Mouse (Mus musculus) forebrain, embryonic 16.5 days (tissue): ENCODE results near the gene Sult4a1. TPM values are rescaled to one million over a fixed set of nuclear protein-coding genes. Genes with fewer than 3 reads are reported as not detected.
"Not testable (repeated sequence)": the region's sequence is repeated elsewhere in the genome, so short reads cannot be mapped to it uniquely, and the experiment has no call there.

Experiments
- ATAC-seq: fragments of 200-750 bp; cut with Nextera tagmentation; 2 replicates; pipeline ENCODE4 v1.8.0; 2017; ENCODE audit warnings: mild to moderate bottlenecking, moderate library complexity
- H3K27ac ChIP-seq: fragments of 300-500 bp; sonication (generic); 2 replicates; pipeline ENCODE4 v1.5.1; 2014; ENCODE audit warnings: low read length, control low read depth
- H3K27me3 ChIP-seq: fragments of 300-500 bp; sonication (generic); replicated peaks from 2 replicates; pipeline ENCODE4 v1.6.1; 2014; ENCODE audit warnings: low read length; ENCODE audit not compliant: control insufficient read depth, insufficient read depth
- H3K36me3 ChIP-seq: fragments of 300-500 bp; sonication (generic); 2 replicates; pipeline ENCODE4 v1.6.1; 2014; ENCODE audit not compliant: control insufficient read depth, insufficient read depth
- H3K4me1 ChIP-seq: fragments of 300-500 bp; sonication (generic); replicated peaks from 2 replicates; pipeline ENCODE4 v1.6.1; 2014; ENCODE audit warnings: low read length; ENCODE audit not compliant: control insufficient read depth, insufficient read depth
- H3K4me2 ChIP-seq: fragments of 300-500 bp; sonication (generic); 2 replicates; pipeline ENCODE4 v1.6.1; 2014; ENCODE audit warnings: mild to moderate bottlenecking, low read length, control low read depth
- H3K4me3 ChIP-seq: fragments of 300-500 bp; sonication (generic); replicated peaks from 2 replicates; pipeline ENCODE4 v1.5.1; 2014; ENCODE audit warnings: mild to moderate bottlenecking, low read length, control low read depth
- H3K9ac ChIP-seq: fragments of 300-500 bp; sonication (generic); replicated peaks from 2 replicates; pipeline ENCODE4 v1.6.1; 2014; ENCODE audit warnings: low read depth, low read length, control low read depth
- H3K9me3 ChIP-seq: fragments of 300-500 bp; sonication (generic); 2 replicates; pipeline ENCODE4 v1.6.1; 2016; ENCODE audit warnings: low read length; ENCODE audit not compliant: control insufficient read depth
- WGBS: fragments of 180-500 bp; shearing (Covaris S2); extraction: QIAGEN DNeasy Blood & Tissue Kit; methylation state at CpG from one replicate; pipeline ENCODE4 v1.1.7; 2014; 5-methylcytosine and 5-hydroxymethylcytosine counted together
- polyA plus RNA-seq: library from polyadenylated mRNA; unstranded; fragments of >200 nt; fragmentation: Nextera tagmentation; extraction: Ambion mirVana; gene quantifications from 2 replicates; pipeline ENCODE4 v1.2.1, GENCODE M21; 2015

Gene Sult4a1
- polyA plus RNA-seq, 1 experiment from 2014 or later: 92.7 TPM

DNA sequence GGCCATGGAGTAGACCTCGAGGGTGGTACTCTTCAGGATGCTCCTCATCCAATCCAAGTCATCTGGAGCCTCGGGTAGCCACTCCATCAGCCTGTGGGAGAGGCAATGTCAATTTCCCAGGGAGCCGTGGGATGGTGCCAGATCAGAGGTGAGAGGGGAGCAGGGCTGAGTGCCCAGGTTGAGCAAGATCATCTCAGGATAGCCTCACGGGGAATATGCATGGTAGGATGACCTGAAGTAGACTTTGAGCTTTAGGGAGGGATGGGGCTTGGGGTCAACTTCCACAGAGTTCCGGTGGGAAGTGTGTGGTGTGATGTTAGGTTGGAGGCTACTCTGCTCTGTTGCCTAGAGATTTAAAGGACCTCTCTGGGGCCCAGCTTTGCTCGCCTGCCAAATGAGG lies 8.3 kb upstream of the Sult4a1 start:
- Histone ChIP-seq H3K4me2 (no peak overlapping the region), H3K27me3 (0 out of 2 replicates have a peak, but pooled peaks cover 2% of the 10 kb centered on the region), H3K9ac (no peak overlapping the region), H3K27ac (no peak overlapping the region), H3K9me3 (0 out of 2 replicates have a peak, but pooled peaks cover 2% of the 10 kb centered on the region), H3K4me1 (no peaks in the 10 kb centered on the region), H3K36me3 (no peaks in the 10 kb centered on the region), H3K4me3 (no peak overlapping the region)
- WGBS: 73% methylated on average over 6 of the region's 6 CpGs
- no peak for ATAC-seq

DNA sequence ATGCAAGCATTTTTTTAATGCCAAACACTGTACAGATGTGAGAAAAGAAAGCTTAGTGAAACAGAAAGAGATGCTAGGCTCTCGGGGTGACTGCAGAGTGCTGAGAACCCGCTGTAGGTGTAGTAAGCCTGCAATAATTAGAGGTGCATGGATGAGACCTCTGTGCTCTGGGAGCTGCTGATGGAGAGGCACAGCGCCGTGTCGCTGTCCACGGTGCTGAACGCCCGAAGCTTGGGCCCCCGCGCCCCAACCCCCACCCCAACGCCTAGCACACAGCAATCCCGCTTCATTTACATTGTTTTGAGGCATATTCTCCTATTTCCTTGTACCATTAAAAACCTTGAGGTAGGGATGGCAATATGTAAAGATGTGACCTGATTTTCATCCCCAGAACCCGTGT lies 3.3 kb upstream of the Sult4a1 start:
- H3K4me3 ChIP-seq: no peak overlapping the region
- H3K4me1 ChIP-seq: peaks cover 17% of the 10 kb centered on the region
- 6% methylated on average over 13 of the region's 13 CpGs for WGBS
- 0 out of 2 replicates have a peak, but pooled peaks cover 2% of the 10 kb centered on the region for H3K27me3 ChIP-seq
- H3K9me3 ChIP-seq: no peaks in the 10 kb centered on the region
- no peak overlapping the region for H3K4me2 ChIP-seq
- ATAC-seq: no peak
- no peak overlapping the region for H3K9ac ChIP-seq
- no peaks in the 10 kb centered on the region for H3K36me3 ChIP-seq
- no peak overlapping the region for H3K27ac ChIP-seq

DNA sequence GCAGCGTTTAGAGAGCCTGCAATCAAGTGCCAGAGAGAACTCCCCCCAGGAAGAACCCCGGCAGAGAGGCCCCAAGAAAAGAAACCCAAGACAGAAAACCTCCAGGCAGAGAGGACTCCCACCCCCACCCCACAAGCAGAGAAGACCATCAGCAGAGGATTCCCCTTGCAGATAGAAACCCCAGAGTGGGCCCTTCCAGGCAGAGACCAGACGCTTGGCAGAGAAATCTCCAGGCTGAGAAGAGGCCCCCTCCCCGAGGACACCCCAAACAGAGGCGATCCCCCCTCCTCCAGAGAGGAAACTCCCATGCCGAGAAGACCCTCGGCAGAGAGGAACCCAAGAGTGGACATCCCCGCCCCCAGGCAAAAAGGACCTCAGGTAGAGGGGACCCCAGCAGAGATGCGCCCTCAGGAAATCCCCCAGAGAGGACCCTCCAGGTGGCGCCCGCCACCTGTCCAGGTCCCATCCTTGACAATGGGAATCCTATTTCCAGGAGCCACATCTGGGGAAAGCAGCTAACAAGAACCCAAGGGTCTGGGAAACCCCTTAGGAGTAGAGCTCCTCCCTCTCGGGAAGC lies 458 bp upstream of the Sult4a1 start:
- H3K9ac ChIP-seq: peak overlapping the region; percentile 74
- peak overlapping the region; percentile 60 for H3K27ac ChIP-seq
- H3K36me3 ChIP-seq: no peaks in the 10 kb centered on the region
- ATAC-seq: peak; percentile 32
- H3K9me3 ChIP-seq: no peaks in the 10 kb centered on the region
- H3K27me3 ChIP-seq: no peaks in the 10 kb centered on the region
- 8% methylated on average over 12 of the region's 12 CpGs for WGBS
- peak overlapping the region; percentile 59 for H3K4me3 ChIP-seq
- H3K4me2 ChIP-seq: peak overlapping the region; percentile 76
- peaks cover 18% of the 10 kb centered on the region for H3K4me1 ChIP-seq

DNA sequence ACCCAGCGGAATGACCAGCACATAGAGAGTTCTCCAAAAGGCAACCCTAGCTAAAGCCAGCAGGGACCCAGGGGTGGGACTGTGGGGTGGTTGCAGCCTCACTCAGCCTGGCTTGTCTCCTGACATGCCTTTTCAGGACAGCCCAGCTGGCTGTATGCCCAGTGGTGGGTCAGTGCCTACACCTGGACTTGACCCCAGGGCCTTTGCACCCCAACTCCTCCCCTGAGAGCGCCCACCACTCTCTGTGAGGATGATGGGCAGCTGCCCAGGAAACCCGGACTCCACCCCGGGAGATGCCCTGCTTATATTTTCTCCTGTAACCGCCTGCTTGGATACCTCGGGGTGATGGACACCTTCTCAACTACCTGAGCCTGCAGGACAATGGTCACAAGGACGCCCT lies 928 bp downstream of the Sult4a1 start:
- Histone ChIP-seq H3K4me3 (peak overlapping the region; percentile 59), H3K9ac (peak overlapping the region; percentile 74), H3K36me3 (no peaks in the 10 kb centered on the region), H3K27me3 (no peaks in the 10 kb centered on the region), H3K4me2 (peak overlapping the region; percentile 76), H3K9me3 (no peaks in the 10 kb centered on the region), H3K27ac (no peak overlapping the region), H3K4me1 (peaks cover 18% of the 10 kb centered on the region)
- no peak for ATAC-seq
- 81% methylated on average over 7 of the region's 7 CpGs for WGBS

DNA sequence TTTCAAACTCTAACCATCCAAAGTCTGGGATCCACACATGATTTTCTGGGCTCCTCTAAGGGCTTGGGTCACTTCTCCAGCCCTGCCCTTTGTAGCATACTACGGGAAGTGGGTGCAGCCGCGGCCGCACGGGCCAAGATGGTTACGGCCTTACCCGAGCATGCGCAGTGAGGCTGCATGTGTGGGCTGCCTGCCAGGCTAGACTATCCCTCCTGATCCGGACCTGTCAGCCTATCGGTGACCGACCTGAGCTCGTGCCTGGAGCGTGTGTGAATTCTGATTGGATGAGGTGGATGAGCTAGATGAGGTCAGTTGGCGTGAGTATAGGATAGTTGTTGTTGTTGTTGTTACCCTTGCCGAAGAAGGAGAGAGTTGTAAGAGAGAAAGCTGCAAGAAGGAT lies 8.0 kb downstream of the Sult4a1 start:
- not testable (repeated sequence) for H3K27ac ChIP-seq, H3K4me3 ChIP-seq, H3K27me3 ChIP-seq, ATAC-seq, H3K9ac ChIP-seq, H3K36me3 ChIP-seq, H3K4me2 ChIP-seq, H3K9me3 ChIP-seq
- H3K4me1 ChIP-seq: peaks cover 15% of the 10 kb centered on the region
- 87% methylated on average over 15 of the region's 15 CpGs for WGBS

DNA sequence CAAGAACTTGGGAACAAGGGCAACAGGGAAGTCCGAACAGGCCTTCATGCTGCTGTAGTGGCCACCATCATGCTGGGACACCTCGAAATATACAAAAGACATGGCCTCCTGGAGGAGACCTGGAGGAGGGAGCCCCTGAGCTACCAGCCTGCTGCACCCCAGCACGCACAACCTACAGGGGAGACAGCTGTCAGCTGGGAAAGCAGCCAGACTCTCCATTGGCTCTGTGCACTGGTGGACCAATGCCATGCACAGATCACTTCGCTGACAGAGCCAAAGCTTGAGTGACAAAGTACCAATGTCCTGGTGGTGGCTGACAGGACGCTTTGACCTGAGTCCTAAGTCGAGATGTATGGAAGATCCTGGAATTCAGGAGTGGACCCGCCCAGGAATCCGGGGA lies 9.5 kb downstream of the Sult4a1 start:
- 63% methylated on average over 8 of the region's 8 CpGs for WGBS
- peak; percentile 75 for ATAC-seq
- H3K27ac ChIP-seq: peak overlapping the region; percentile 10; the same call in 1 of the 2 replicates

DNA sequence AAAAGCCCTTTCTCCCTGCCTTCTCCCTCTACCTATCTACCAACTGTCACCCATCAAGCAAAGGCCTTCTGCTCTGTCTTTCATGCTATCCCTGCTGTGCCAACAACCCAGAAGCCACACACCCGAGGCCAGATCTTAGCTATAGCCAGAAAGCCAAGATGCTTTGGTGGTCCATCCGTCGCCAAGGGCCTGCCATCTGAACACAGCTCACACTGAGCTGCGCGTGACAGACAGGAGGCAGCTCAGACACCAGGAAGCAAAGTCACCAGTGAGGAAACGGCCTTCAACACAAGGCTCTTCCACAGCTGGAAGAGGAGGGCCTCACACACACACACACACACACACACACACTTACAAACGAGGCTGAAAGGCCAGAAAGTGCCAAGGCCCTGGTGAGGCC lies 10.6 kb downstream of the Sult4a1 start:
- H3K4me2 ChIP-seq: no peak overlapping the region
- ATAC-seq: peak; percentile 64; the same call in 1 of the 2 replicates
- H3K9ac ChIP-seq: no peak overlapping the region
- H3K4me1 ChIP-seq: peaks cover 15% of the 10 kb centered on the region
- H3K4me3 ChIP-seq: no peak overlapping the region
- H3K27ac ChIP-seq: peak overlapping the region; percentile 19; the same call in 1 of the 2 replicates
- 47% methylated on average over 7 of the region's 7 CpGs for WGBS
- no peaks in the 10 kb centered on the region for H3K9me3 ChIP-seq
- H3K27me3 ChIP-seq: no peaks in the 10 kb centered on the region
- H3K36me3 ChIP-seq: no peaks in the 10 kb centered on the region; the same call in 1 of the 2 replicates

More for the DNA sequence above, 9.5 kb downstream of the Sult4a1 start:
- Histone ChIP-seq H3K4me1 (peaks cover 15% of the 10 kb centered on the region), H3K9ac (no peak overlapping the region), H3K27me3 (no peaks in the 10 kb centered on the region), H3K4me3 (no peak overlapping the region), H3K36me3 (no peaks in the 10 kb centered on the region), H3K4me2 (no peak overlapping the region), H3K9me3 (no peaks in the 10 kb centered on the region)

DNA sequence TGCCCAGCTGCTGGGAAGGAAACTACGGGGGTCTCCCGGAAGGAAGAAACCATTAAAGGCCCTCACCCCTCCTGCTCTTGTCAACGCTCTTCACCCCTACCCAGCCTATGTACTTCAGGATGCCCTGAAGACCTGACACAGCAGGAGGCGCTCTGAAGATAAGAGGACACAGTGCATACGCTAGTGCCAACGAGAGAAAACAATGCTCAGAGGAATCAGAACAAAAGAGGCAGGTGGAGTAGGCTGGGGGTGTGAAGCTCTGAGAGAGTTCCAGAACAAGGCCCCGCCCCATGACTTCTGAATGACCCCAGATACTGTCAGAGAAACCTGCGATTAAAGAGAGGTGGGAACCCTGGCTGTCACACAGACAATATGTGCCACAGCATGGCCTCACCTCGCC lies 18.8 kb downstream of the Sult4a1 start:
- H3K27me3 ChIP-seq: no peaks in the 10 kb centered on the region
- H3K4me1 ChIP-seq: no peaks in the 10 kb centered on the region
- WGBS: 45% methylated on average over 9 of the region's 9 CpGs
- H3K27ac ChIP-seq: no peak overlapping the region
- no peak overlapping the region for H3K4me3 ChIP-seq
- no peaks in the 10 kb centered on the region for H3K9me3 ChIP-seq
- H3K36me3 ChIP-seq: peaks cover 5% of the 10 kb centered on the region
- no peak overlapping the region for H3K9ac ChIP-seq
- no peak overlapping the region for H3K4me2 ChIP-seq
- no peak for ATAC-seq

DNA sequence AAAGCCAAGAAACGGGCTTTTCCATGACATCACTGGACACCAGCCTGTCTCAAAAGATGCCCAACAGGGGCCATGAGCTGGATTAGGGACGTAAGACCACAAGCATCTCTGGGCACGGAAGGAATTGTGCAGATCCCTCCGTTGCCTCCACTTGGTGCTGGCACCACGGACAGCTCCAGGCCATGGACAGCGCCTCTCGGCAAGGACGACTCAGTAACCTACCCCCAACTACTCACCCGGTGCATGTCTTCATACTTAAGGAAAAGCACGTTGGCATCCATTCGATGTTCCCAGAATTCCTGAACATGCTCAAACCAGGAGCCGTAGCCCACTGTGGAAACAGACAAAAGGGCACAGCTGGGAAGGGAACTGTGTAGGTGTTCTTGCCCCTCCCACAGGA lies 19.2 kb downstream of the Sult4a1 start:
- H3K27ac ChIP-seq: no peak overlapping the region
- no peaks in the 10 kb centered on the region for H3K9me3 ChIP-seq
- no peaks in the 10 kb centered on the region for H3K4me1 ChIP-seq
- H3K4me2 ChIP-seq: no peak overlapping the region
- no peaks in the 10 kb centered on the region for H3K27me3 ChIP-seq
- H3K9ac ChIP-seq: no peak overlapping the region
- WGBS: 37% methylated on average over 12 of the region's 12 CpGs
- H3K36me3 ChIP-seq: peaks cover 5% of the 10 kb centered on the region
- ATAC-seq: no peak
- no peak overlapping the region for H3K4me3 ChIP-seq

DNA sequence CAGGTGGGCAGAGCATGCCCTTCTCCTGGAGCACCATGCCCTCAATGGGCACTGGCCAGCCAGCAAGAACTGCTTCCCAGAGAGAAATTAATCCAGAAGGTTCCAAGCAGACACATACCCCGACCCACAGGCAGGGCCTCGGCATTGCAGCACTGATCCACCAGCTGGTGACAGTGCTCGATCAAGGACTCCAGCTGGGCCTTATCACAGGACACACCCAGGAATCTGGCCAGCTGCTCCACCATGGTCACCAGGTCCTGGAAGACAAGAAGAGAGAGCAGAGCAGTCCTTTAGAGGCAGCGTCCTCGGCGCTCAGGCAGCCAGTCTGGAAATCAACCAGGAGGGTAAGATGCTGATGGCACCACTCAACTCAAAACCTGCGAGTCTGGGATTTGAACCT lies 25.5 kb downstream of the Sult4a1 start:
- Histone ChIP-seq H3K4me1 (no peaks in the 10 kb centered on the region), H3K36me3 (no peaks in the 10 kb centered on the region; the same call in 1 of the 2 replicates), H3K4me3 (no peak overlapping the region), H3K9ac (no peak overlapping the region), H3K9me3 (no peaks in the 10 kb centered on the region), H3K4me2 (no peak overlapping the region), H3K27ac (no peak overlapping the region), H3K27me3 (no peaks in the 10 kb centered on the region)
- 89% methylated on average over 7 of the region's 7 CpGs for WGBS
- no peak for ATAC-seq
